Mouse (Mus musculus) intestine, embryonic 16.5 days (tissue): Measurements from ENCODE around the gene Med8. TPM values are rescaled to one million over a fixed set of nuclear protein-coding genes. Genes with fewer than 3 reads are reported as not detected.
A peak's percentile ranks its signal among the peaks of the same experiment; 100 is the strongest.

Source experiments
- ATAC-seq: fragments of 200-750 bp; cut with Nextera tagmentation; 2 replicates; pipeline ENCODE4 v1.8.0; 2017; ENCODE audit warnings: moderate TSS enrichment, moderate library complexity
- H3K27ac ChIP-seq: fragments of 300-500 bp; sonication (generic); 2 replicates; pipeline ENCODE4 v1.5.1; 2014; ENCODE audit warnings: mild to moderate bottlenecking, low read length
- H3K27me3 ChIP-seq: fragments of 300-500 bp; sonication (generic); replicated peaks from 2 replicates; pipeline ENCODE4 v1.6.1; 2014; ENCODE audit warnings: low read length, control low read depth, mixed read lengths; ENCODE audit not compliant: control insufficient read depth, insufficient read depth
- H3K36me3 ChIP-seq: fragments of 300-500 bp; sonication (generic); 2 replicates; pipeline ENCODE4 v1.6.1; 2014; ENCODE audit warnings: low read length, control low read depth; ENCODE audit not compliant: control insufficient read depth, insufficient read depth
- H3K4me1 ChIP-seq: fragments of 300-500 bp; sonication (generic); 2 replicates; pipeline ENCODE4 v1.6.1; 2014; ENCODE audit warnings: low read length, control low read depth, mixed read lengths; ENCODE audit not compliant: control insufficient read depth, insufficient read depth
- H3K4me2 ChIP-seq: fragments of 300-500 bp; sonication (generic); 2 replicates; pipeline ENCODE4 v1.6.1; 2014; ENCODE audit warnings: low read depth, low read length, control low read depth
- H3K4me3 ChIP-seq: fragments of 300-500 bp; sonication (generic); 2 replicates; pipeline ENCODE4 v1.5.1; 2014; ENCODE audit warnings: mild to moderate bottlenecking, low read length
- H3K9ac ChIP-seq: fragments of 300-500 bp; sonication (generic); 2 replicates; pipeline ENCODE4 v1.6.1; 2014; ENCODE audit warnings: low read depth, low read length
- H3K9me3 ChIP-seq: fragments of 300-500 bp; sonication (generic); 2 replicates; pipeline ENCODE4 v1.6.1; 2016; ENCODE audit warnings: low read length, control low read depth; ENCODE audit not compliant: control insufficient read depth
- whole genome bisulfite sequencing: fragments of 180-500 bp; shearing (Covaris S2); extraction: QIAGEN DNeasy Blood & Tissue Kit; methylation state at CpG from one replicate; pipeline ENCODE4 v1.1.7; 2014; 5-methylcytosine and 5-hydroxymethylcytosine counted together
- polyA plus RNA-seq: library from polyadenylated mRNA; unstranded; fragments of >200 nt; fragmentation: Nextera tagmentation; extraction: Ambion mirVana; gene quantifications from 2 replicates; pipeline ENCODE4 v1.2.1, GENCODE M21; 2015

Med8 gene
- polyA plus RNA-seq, 1 experiment from 2014 or later = 107 TPM

DNA sequence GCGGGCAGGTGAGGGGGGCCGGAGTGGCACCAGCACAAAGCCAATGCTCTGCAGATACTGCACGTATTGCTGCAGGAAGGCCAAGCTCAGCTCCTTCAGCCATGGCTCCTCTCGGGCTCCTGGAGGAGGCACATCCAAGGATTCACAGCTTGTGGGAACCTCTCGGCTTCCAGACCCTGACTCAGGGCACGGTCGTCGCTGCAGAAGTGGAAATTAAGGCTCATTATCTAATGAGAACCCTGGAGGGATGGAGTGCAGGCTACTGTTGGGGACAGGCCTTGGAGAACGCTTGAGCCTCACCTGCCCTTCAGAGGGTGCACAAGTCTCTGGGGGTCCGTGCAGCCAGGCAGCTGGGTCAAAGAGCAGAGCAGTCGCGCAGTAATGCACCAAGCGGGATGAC is 37.3 kb upstream of the Med8 start:
- Histone ChIP-seq H3K27me3 (no peaks in the 10 kb centered on the region), H3K9me3 (no peaks in the 10 kb centered on the region), H3K36me3 (peaks cover 32% of the 10 kb centered on the region), H3K4me3 (no peak overlapping the region), H3K27ac (no peak overlapping the region), H3K4me1 (no peaks in the 10 kb centered on the region), H3K9ac (no peak overlapping the region), H3K4me2 (no peak overlapping the region)
- WGBS = 91% methylated on average over 13 of the region's 13 CpGs
- no peak for ATAC-seq

DNA sequence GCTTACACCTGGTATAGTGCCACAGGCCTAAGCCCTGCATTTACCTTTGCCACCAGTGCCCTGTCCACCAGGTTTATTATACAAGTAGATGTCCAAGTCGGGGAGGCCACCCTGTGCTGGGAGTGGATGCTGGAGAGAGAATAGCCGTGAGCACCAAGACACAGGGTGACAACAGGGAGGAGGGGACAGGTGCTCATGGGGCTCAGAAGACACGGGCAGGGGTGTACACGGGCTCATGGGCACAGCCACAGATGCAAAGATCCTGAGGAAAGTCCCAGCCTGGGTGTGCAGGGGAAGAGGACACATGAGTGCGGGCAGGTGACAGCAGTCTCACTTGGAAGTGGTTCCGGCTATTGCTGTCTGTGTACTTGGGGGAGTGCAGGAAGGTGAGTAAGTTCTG is 33.1 kb upstream of the Med8 start:
- WGBS = 96% methylated on average over 6 of the region's 6 CpGs
- H3K4me2 ChIP-seq = no peak overlapping the region

DNA sequence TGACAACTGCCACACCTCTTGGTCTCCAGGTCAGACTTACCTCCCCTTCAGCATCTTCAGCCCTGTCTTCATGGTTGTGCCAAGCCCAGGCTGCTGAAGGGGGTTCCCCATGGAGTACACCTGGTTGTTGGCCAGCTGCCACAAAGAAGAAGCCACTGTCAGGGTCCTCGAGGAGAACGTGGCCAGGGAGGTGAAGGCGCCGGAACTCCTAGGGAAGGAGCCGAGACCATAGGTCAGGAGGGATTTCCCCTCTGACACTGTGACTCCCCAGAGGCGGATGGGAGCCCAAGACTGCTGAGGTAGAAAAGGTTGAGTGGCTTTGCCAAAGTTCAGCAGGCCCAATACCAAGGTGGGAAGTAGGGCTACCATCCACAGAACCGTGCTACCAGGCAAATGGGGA is 25.9 kb upstream of the Med8 start:
- H3K27me3 ChIP-seq = no peaks in the 10 kb centered on the region
- no peak overlapping the region for H3K27ac ChIP-seq
- 92% methylated on average over 7 of the region's 7 CpGs for WGBS
- H3K4me1 ChIP-seq = no peaks in the 10 kb centered on the region
- no peak overlapping the region for H3K4me2 ChIP-seq
- H3K9ac ChIP-seq = no peak overlapping the region
- ATAC-seq = no peak
- H3K4me3 ChIP-seq = no peak overlapping the region
- H3K36me3 ChIP-seq = peaks cover 30% of the 10 kb centered on the region
- no peaks in the 10 kb centered on the region for H3K9me3 ChIP-seq

More for the DNA sequence above, 33.1 kb upstream of the Med8 start:
- H3K4me3 ChIP-seq = no peak overlapping the region
- H3K4me1 ChIP-seq = no peaks in the 10 kb centered on the region
- no peak overlapping the region for H3K27ac ChIP-seq
- ATAC-seq = no peak
- H3K36me3 ChIP-seq = peaks cover 41% of the 10 kb centered on the region
- H3K9me3 ChIP-seq = no peaks in the 10 kb centered on the region
- no peaks in the 10 kb centered on the region for H3K27me3 ChIP-seq
- no peak overlapping the region for H3K9ac ChIP-seq

DNA sequence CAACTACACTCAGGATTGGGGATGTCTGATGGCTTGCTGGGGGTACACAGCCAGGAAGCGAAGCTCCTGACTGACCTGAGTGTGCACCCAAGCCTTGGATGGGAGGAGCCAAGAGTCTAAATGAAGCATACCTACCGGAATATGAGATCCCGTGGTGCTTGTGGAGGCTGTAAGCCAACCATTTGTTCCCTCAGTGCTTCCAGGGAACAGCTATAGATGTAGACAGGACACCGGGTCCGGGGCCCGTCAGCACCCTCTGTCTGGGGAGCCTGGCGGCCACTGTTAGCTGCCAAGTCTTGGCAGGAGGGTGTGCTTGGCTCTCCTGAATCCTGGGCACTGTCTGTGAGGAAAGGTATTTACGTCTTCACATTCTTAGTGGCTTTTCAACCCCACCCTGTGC is 21.8 kb upstream of the Med8 start:
- H3K27ac ChIP-seq = no peak overlapping the region
- no peak for ATAC-seq
- peaks cover 37% of the 10 kb centered on the region for H3K36me3 ChIP-seq
- no peaks in the 10 kb centered on the region for H3K4me1 ChIP-seq
- no peak overlapping the region for H3K4me3 ChIP-seq
- H3K9me3 ChIP-seq = no peaks in the 10 kb centered on the region
- WGBS = 92% methylated on average over 8 of the region's 8 CpGs
- H3K9ac ChIP-seq = no peak overlapping the region
- no peak overlapping the region for H3K4me2 ChIP-seq
- no peaks in the 10 kb centered on the region for H3K27me3 ChIP-seq

DNA sequence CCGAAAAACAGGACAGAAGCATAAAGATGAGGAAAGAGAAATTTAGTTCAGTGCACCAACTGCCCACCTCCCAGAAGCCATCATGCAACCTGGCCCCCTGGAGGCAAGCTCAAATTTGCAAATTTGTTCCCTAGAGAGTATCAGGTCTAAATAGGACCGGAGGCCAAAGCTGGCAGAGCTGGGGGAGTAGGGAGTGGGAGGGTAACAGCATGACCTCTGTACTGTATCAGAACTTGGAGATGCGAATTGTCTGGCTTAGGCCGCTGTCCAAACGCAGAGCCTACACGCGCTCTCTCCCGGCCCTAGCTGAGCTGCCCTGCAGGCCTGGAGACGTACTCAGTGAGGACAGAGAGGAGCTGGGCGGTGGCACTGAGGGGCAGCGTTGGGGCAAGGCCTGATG is 19.0 kb upstream of the Med8 start:
- no peak overlapping the region for H3K4me3 ChIP-seq
- no peak overlapping the region for H3K27ac ChIP-seq
- no peak overlapping the region for H3K9ac ChIP-seq
- no peaks in the 10 kb centered on the region for H3K4me1 ChIP-seq
- no peak overlapping the region for H3K4me2 ChIP-seq
- peaks cover 39% of the 10 kb centered on the region for H3K36me3 ChIP-seq
- 88% methylated on average over 11 of the region's 11 CpGs for WGBS
- no peaks in the 10 kb centered on the region for H3K9me3 ChIP-seq
- H3K27me3 ChIP-seq = no peaks in the 10 kb centered on the region
- no peak for ATAC-seq

DNA sequence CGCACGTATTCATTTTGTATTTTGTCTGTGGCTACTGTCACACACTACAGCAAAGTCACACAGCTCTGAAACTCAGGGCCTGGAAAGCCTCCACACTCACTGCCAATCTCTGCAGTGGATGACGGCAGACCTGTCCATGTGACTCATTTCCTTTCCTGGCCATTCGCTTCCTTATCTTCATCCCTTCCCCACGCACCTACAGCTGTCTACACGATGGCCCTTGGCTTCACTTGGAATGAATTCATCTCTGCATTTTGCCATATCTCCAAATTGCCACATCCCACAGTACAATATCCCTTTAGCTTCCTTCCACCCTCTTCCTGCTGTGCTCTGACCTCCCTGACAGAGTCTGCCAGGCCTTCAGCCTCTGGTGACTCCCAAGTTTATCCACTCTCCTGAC is 14.6 kb upstream of the Med8 start:
- H3K9me3 ChIP-seq = no peaks in the 10 kb centered on the region
- H3K4me2 ChIP-seq = no peak overlapping the region
- no peak for ATAC-seq
- H3K4me1 ChIP-seq = 0 out of 2 replicates have a peak, but pooled peaks cover 2% of the 10 kb centered on the region
- no peak overlapping the region for H3K4me3 ChIP-seq
- H3K9ac ChIP-seq = no peak overlapping the region
- WGBS = 87% methylated on average over 6 of the region's 6 CpGs
- H3K27me3 ChIP-seq = no peaks in the 10 kb centered on the region
- peaks cover 28% of the 10 kb centered on the region for H3K36me3 ChIP-seq
- no peak overlapping the region for H3K27ac ChIP-seq

DNA sequence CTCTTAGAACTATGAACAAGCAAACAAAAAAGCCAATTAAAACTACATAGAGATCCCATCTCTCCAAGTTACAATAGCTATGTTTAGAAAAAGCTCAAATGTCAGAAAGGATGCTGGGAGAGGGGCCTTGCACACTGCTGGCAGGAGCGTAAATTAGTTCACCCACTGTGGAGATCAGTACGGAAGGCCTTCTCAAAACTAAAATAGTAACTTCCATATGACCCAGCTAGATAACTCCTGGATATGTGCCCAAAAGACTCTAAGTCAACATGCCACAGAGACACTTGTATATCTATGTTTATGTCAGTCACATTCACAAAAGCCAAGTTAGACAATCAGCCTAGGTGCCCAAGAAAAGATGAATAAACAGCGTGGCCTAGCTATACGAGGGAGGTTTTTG is 13.8 kb upstream of the Med8 start:
- Histone ChIP-seq H3K4me1 (0 out of 2 replicates have a peak, but pooled peaks cover 2% of the 10 kb centered on the region), H3K27me3 (no peaks in the 10 kb centered on the region), H3K27ac (no peak overlapping the region), H3K9me3 (no peaks in the 10 kb centered on the region), H3K36me3 (peaks cover 23% of the 10 kb centered on the region), H3K9ac (no peak overlapping the region), H3K4me3 (no peak overlapping the region), H3K4me2 (no peak overlapping the region)
- WGBS = 85% methylated on average over 4 of the region's 4 CpGs
- no peak for ATAC-seq

DNA sequence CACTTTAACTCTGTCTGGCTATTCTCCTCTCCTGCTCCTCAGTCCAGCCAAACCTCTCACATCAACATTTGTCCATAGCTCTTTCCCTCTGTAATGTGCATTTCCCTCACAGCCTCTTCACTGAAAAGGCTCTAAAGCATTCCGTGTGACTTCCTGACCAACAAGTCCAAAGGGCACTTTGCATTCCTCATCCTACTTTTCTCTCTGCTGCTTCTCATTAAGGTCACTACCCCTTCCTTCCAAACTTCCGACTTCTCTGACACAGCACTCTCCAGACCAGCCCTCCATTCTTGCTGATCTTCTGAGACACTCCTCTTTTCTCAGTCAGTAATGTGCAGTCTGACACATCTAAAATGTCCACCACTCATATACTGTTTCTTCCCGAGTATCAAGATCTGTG is 12.7 kb upstream of the Med8 start:
- H3K27ac ChIP-seq = no peak overlapping the region
- no peaks in the 10 kb centered on the region for H3K27me3 ChIP-seq
- ATAC-seq = peak; percentile 64
- H3K4me2 ChIP-seq = no peak overlapping the region
- no peak overlapping the region for H3K4me3 ChIP-seq
- peaks cover 16% of the 10 kb centered on the region for H3K36me3 ChIP-seq
- no peaks in the 10 kb centered on the region for H3K9me3 ChIP-seq
- H3K9ac ChIP-seq = no peak overlapping the region
- H3K4me1 ChIP-seq = 0 out of 2 replicates have a peak, but pooled peaks cover 2% of the 10 kb centered on the region
- WGBS = 55% methylated on average over 3 of the region's 3 CpGs

DNA sequence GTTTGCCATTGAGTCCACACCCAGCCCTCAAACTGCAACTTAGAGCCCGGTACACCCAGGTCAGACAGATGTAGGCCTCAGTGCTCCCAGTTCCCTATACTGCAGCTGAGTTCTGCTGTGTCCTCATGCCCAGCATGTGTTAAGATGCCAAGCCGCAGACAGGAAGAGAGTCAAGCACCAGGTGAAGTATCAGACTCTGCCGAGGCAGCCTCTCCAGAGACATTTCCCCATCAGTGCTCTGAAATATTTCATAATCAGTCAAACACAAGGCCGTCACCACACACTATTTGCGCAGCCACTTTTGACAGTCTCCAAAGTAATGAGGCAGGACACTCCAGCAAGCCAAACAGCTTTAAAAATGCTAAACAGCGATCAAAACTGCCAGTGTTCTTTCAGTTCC is 10.7 kb upstream of the Med8 start:
- Histone ChIP-seq H3K27ac (no peak overlapping the region), H3K36me3 (peaks cover 15% of the 10 kb centered on the region), H3K4me1 (0 out of 2 replicates have a peak, but pooled peaks cover 2% of the 10 kb centered on the region), H3K4me3 (no peak overlapping the region), H3K9ac (no peak overlapping the region), H3K27me3 (no peaks in the 10 kb centered on the region), H3K4me2 (no peak overlapping the region), H3K9me3 (no peaks in the 10 kb centered on the region)
- ATAC-seq = no peak
- WGBS = 92% methylated on average over 6 of the region's 6 CpGs

DNA sequence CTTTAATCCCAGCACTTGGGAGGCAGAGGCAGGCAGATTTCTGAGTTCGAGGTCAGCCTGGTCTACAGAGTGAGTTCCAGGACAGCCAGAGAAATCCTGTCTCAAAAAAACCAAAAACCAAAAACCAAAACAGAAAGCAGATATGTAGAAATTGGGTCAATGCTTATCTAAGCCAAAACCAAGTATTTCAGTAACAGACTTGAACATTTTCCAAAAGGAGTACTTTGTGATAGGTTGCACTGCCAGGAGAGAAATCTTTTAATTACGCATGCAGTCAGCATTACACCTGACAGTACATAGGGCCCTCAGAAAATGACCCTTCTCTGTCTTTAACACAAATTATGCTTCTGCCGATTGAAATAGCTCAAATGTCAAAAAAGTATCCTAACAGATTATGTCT is 7.7 kb upstream of the Med8 start:
- Histone ChIP-seq H3K4me3 (no peak overlapping the region), H3K9me3 (no peaks in the 10 kb centered on the region), H3K27me3 (no peaks in the 10 kb centered on the region), H3K27ac (no peak overlapping the region), H3K36me3 (peaks cover 16% of the 10 kb centered on the region), H3K9ac (no peak overlapping the region), H3K4me2 (no peak overlapping the region), H3K4me1 (0 out of 2 replicates have a peak, but pooled peaks cover under 1% of the 10 kb centered on the region)
- WGBS = 93% methylated on average over 3 of the region's 3 CpGs
- no peak for ATAC-seq
